Mouse (Mus musculus) midbrain, embryonic 15.5 days (tissue): ENCODE data around the gene Eps15l1. TPM values are rescaled to one million over a fixed set of nuclear protein-coding genes. Genes with fewer than 3 reads are reported as not detected.

Experiments
- ATAC-seq: fragments of 200-750 bp; cut with Nextera tagmentation; replicated peaks from 2 replicates; pipeline ENCODE4 v1.8.0; 2017; ENCODE audit warnings: moderate TSS enrichment
- H3K27ac ChIP-seq: fragments of 300-500 bp; sonication (generic); 2 replicates; pipeline ENCODE4 v1.5.1; 2015; ENCODE audit warnings: mild to moderate bottlenecking, inconsistent platforms
- H3K27me3 ChIP-seq: fragments of 300-500 bp; sonication (generic); replicated peaks from 2 replicates; pipeline ENCODE4 v1.6.1; 2015; ENCODE audit warnings: inconsistent platforms
- H3K36me3 ChIP-seq: fragments of 300-500 bp; sonication (generic); replicated peaks from 2 replicates; pipeline ENCODE4 v1.6.1; 2015; ENCODE audit warnings: inconsistent platforms
- H3K4me1 ChIP-seq: fragments of 300-500 bp; sonication (generic); 2 replicates; pipeline ENCODE4 v1.6.1; 2015; ENCODE audit warnings: inconsistent platforms
- H3K4me2 ChIP-seq: fragments of 300-500 bp; sonication (generic); 2 replicates; pipeline ENCODE4 v1.6.1; 2015; ENCODE audit warnings: inconsistent platforms, mild to moderate bottlenecking, moderate library complexity
- H3K4me3 ChIP-seq: fragments of 300-500 bp; sonication (generic); 2 replicates; pipeline ENCODE4 v1.5.1; 2015; ENCODE audit warnings: mild to moderate bottlenecking, inconsistent platforms
- H3K9ac ChIP-seq: fragments of 300-500 bp; sonication (generic); 2 replicates; pipeline ENCODE4 v1.6.1; 2015; ENCODE audit warnings: mild to moderate bottlenecking, inconsistent platforms
- H3K9me3 ChIP-seq: fragments of 300-500 bp; sonication (generic); 2 replicates; pipeline ENCODE4 v1.6.1; 2016; ENCODE audit warnings: inconsistent platforms
- WGBS: fragments of 180-500 bp; shearing (Covaris S2); methylation state at CpG from one replicate; pipeline ENCODE4 v1.1.7; 2015; ENCODE audit warnings: mixed read lengths; 5-methylcytosine and 5-hydroxymethylcytosine counted together
- polyA plus RNA-seq: library from polyadenylated mRNA; unstranded; fragments of >200 nt; fragmentation: Nextera tagmentation; extraction: Ambion mirVana; gene quantifications from 2 replicates; pipeline ENCODE4 v1.2.1, GENCODE M21; 2015

The Eps15l1 gene
- polyA plus RNA-seq = 63.6 and 63.7 TPM in 2 replicates

- Histone ChIP-seq H3K27ac (peak within 1 kb of the TSS; percentile 86), H3K4me1 (peaks cover 44% of the 10 kb centered on the region), H3K27me3 (no peaks in the 10 kb centered on the region), H3K4me2 (peak within 1 kb of the TSS; percentile 69), H3K4me3 (peak within 1 kb of the TSS; percentile 83), H3K9me3 (no peaks in the 10 kb centered on the region), H3K9ac (peak within 1 kb of the TSS; percentile 90), H3K36me3 (no peaks in the 10 kb centered on the region)
- WGBS = under 1% methylated on average over 48 of the region's 48 CpGs
- ATAC-seq = peak; percentile 98
Observed at GRCm38 (mm10) chr8:72421362-72422335, at the start of gene Eps15l1. Eps15l1 (minus strand) TSS chr8:72421460.

- H3K9me3 ChIP-seq = no peaks in the 10 kb centered on the region
- no peak overlapping the region for H3K27ac ChIP-seq
- no peak for ATAC-seq
- H3K36me3 ChIP-seq = peaks cover 65% of the 10 kb centered on the region
- no peak overlapping the region for H3K4me3 ChIP-seq
- no peaks in the 10 kb centered on the region for H3K27me3 ChIP-seq
- H3K4me1 ChIP-seq = peaks cover 14% of the 10 kb centered on the region
- WGBS = 98% methylated on average over 7 of the region's 7 CpGs
- no peak overlapping the region for H3K4me2 ChIP-seq
- no peak overlapping the region for H3K9ac ChIP-seq
Observed at GRCm38 (mm10) chr8:72470684-72471083, 49.4 kb upstream of the Eps15l1 start.

GRCm38 (mm10) chr8:72469984-72470383, 48.7 kb upstream of the Eps15l1 start:
- no peaks in the 10 kb centered on the region for H3K27me3 ChIP-seq
- no peaks in the 10 kb centered on the region for H3K9me3 ChIP-seq
- H3K4me1 ChIP-seq = peaks cover 13% of the 10 kb centered on the region
- no peak overlapping the region for H3K27ac ChIP-seq
- H3K4me2 ChIP-seq = no peak overlapping the region
- H3K4me3 ChIP-seq = no peak overlapping the region
- peaks cover 72% of the 10 kb centered on the region for H3K36me3 ChIP-seq
- ATAC-seq = no peak
- H3K9ac ChIP-seq = no peak overlapping the region
- 92% methylated on average over 8 of the region's 8 CpGs for WGBS

DNA sequence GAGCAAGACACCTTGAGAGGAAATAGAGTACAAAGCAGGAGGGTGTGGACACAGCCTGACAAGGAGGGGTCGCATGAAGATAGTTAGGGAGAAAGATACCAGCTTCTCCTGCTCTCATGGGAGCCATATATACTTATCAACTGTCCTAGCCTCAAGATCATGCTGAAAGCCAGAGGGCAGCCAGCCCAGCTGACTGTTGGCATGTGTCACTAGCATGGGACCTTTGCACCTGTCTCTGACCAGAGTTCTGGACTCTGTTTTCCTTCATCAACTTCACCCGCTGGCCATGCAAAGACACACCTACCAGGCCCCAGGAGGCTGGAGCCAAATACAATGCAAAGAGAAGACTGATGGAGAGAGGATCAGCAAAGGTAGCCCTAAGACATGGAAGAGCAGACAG, 48.0 kb upstream of the Eps15l1 start:
- Histone ChIP-seq H3K27me3 (no peaks in the 10 kb centered on the region), H3K4me1 (peaks cover 11% of the 10 kb centered on the region), H3K9me3 (no peaks in the 10 kb centered on the region), H3K27ac (no peak overlapping the region), H3K4me2 (no peak overlapping the region), H3K36me3 (peaks cover 77% of the 10 kb centered on the region), H3K9ac (no peak overlapping the region), H3K4me3 (no peak overlapping the region)
- ATAC-seq = no peak
- WGBS = 98% methylated on average over 2 of the region's 2 CpGs

DNA sequence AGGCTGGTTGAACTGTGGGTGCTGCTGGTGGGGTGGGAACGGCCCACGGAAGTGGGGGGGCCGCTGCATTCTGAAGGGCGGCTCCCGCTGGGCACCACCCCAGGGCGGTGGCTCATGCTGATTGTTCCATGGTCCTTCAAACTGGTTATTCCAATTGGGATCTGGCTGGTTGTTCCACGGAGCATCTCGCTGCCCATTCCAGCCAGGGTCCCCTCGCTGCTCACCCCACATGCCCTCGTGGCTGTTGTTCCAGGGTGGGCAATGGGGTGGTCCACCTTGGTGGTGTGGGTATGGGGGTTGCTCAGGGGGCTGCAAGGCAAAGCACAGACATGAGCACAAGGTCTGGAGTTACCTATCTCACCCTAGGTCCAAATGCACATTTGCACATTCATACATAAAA, 43.0 kb upstream of the Eps15l1 start:
- Histone ChIP-seq H3K27me3 (no peaks in the 10 kb centered on the region), H3K9me3 (no peaks in the 10 kb centered on the region), H3K4me2 (no peak overlapping the region), H3K27ac (no peak overlapping the region), H3K4me1 (no peaks in the 10 kb centered on the region), H3K9ac (no peak overlapping the region), H3K36me3 (peaks cover 94% of the 10 kb centered on the region), H3K4me3 (no peak overlapping the region)
- no peak for ATAC-seq
- WGBS = 98% methylated on average over 10 of the region's 10 CpGs

- H3K9me3 ChIP-seq = no peaks in the 10 kb centered on the region
- no peaks in the 10 kb centered on the region for H3K27me3 ChIP-seq
- H3K4me3 ChIP-seq = no peak overlapping the region
- H3K4me2 ChIP-seq = no peak overlapping the region
- H3K4me1 ChIP-seq = no peaks in the 10 kb centered on the region
- no peak overlapping the region for H3K27ac ChIP-seq
- 93% methylated on average over 4 of the region's 4 CpGs for WGBS
- peaks cover 72% of the 10 kb centered on the region for H3K36me3 ChIP-seq
- no peak for ATAC-seq
- no peak overlapping the region for H3K9ac ChIP-seq
Observed at GRCm38 (mm10) chr8:72459881-72460533, 38.7 kb upstream of the Eps15l1 start.

DNA sequence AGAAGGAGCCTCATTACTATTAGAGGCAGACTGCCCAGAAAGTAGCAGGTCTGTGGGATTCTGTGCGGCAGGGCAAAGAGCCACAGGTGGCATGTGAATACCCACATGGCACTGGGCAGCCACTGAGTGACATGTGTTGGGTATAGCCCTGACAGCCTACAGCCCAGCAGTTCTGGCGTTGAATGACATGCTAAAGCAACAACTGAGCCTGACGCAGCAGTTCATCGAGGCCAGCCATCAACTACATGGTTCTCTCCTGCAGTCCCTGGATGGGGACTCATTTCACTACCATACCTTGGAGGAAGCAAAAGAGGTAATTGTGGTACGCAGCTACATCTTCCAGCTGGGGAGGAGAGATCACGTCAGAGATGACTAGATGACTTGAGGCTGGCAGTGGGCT, 37.2 kb upstream of the Eps15l1 start:
- no peak overlapping the region for H3K9ac ChIP-seq
- WGBS = 90% methylated on average over 6 of the region's 6 CpGs
- no peak overlapping the region for H3K27ac ChIP-seq
- H3K9me3 ChIP-seq = no peaks in the 10 kb centered on the region
- peaks cover 68% of the 10 kb centered on the region for H3K36me3 ChIP-seq
- ATAC-seq = no peak
- H3K4me3 ChIP-seq = no peak overlapping the region
- H3K4me2 ChIP-seq = no peak overlapping the region
- H3K4me1 ChIP-seq = no peaks in the 10 kb centered on the region
- no peaks in the 10 kb centered on the region for H3K27me3 ChIP-seq

GRCm38 (mm10) chr8:72457806-72458205, 36.5 kb upstream of the Eps15l1 start:
- WGBS = 94% methylated on average over 3 of the region's 3 CpGs

DNA sequence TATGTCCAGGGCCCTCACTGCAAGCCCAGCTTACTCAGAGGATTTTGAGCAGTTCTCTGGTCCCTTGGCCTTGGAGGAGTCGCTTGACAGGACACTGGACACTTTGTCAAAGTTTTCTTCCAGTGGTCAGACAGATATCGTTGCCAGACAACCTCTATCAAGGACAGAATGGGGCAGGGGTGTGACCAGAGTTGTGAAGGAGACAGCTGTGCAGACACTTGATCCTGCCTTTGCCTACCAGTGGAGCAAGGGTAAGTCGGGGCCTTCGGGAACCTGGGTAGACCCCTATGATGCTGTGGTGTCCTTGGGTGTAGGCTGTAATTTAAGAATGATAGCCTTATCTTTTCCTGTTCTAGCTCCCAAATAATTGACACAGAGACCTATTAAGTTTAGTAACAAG, 34.1 kb upstream of the Eps15l1 start:
- Histone ChIP-seq H3K4me2 (no peak overlapping the region), H3K4me3 (no peak overlapping the region), H3K27ac (no peak overlapping the region), H3K27me3 (no peaks in the 10 kb centered on the region), H3K36me3 (peaks cover 54% of the 10 kb centered on the region), H3K9me3 (no peaks in the 10 kb centered on the region), H3K9ac (no peak overlapping the region), H3K4me1 (no peaks in the 10 kb centered on the region)
- WGBS = 86% methylated on average over 4 of the region's 4 CpGs
- no peak for ATAC-seq

More at GRCm38 (mm10) chr8:72457806-72458205, 36.5 kb upstream of the Eps15l1 start:
- ATAC-seq = no peak
- Histone ChIP-seq H3K27me3 (no peaks in the 10 kb centered on the region), H3K9me3 (no peaks in the 10 kb centered on the region), H3K36me3 (peaks cover 63% of the 10 kb centered on the region), H3K27ac (no peak overlapping the region), H3K9ac (no peak overlapping the region), H3K4me2 (no peak overlapping the region), H3K4me1 (no peaks in the 10 kb centered on the region), H3K4me3 (no peak overlapping the region)

DNA sequence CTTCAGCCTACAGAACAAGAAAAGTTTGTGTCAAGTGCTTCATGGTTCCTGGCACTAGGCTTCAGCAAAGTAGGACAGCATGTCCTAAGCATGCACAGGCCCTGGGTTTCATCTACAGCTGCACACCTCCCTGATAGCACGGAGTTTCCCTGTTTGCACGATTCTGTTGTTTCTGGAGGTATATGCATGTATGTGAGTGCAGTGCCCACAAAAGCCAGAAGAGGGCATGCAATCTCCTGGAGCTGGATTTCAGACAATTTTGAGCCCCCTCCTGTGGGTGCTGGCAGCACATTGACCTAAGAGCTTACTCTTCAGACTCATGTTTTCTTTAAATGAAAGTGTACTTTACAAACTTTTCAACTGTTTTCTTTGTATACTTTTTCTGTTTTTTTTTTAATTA, 32.6 kb upstream of the Eps15l1 start:
- no peaks in the 10 kb centered on the region for H3K27me3 ChIP-seq
- H3K4me1 ChIP-seq = no peaks in the 10 kb centered on the region
- no peak overlapping the region for H3K27ac ChIP-seq
- H3K36me3 ChIP-seq = peaks cover 52% of the 10 kb centered on the region
- H3K4me3 ChIP-seq = no peak overlapping the region
- ATAC-seq = no peak
- H3K9ac ChIP-seq = no peak overlapping the region
- WGBS = 95% methylated on average over 2 of the region's 2 CpGs
- no peak overlapping the region for H3K4me2 ChIP-seq
- H3K9me3 ChIP-seq = no peaks in the 10 kb centered on the region

DNA sequence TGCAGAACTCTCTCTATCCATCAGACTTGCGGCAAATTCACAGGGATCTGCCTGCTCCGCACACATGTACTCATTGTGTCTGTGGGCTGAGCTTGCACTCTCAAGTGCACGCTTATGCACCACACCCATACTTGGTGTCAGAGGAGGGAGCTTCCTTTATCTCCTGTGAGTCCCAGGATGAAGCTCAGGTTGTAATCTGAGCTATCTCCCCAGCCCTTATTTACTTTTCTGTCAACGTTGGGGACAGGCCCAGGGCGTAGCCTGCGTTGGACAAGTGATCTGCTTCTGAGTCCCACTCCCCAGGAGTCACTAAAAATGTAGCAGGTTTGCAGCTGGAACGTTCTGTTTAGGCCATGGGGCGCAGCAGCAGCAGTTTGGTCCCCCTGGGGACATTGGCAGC, 30.3 kb upstream of the Eps15l1 start:
- Histone ChIP-seq H3K27me3 (no peaks in the 10 kb centered on the region), H3K9ac (no peak overlapping the region), H3K4me1 (0 out of 2 replicates have a peak, but pooled peaks cover 10% of the 10 kb centered on the region), H3K4me3 (no peak overlapping the region), H3K27ac (no peak overlapping the region), H3K9me3 (no peaks in the 10 kb centered on the region), H3K36me3 (peaks cover 42% of the 10 kb centered on the region), H3K4me2 (no peak overlapping the region)
- ATAC-seq = no peak
- WGBS = 95% methylated on average over 8 of the region's 8 CpGs

DNA sequence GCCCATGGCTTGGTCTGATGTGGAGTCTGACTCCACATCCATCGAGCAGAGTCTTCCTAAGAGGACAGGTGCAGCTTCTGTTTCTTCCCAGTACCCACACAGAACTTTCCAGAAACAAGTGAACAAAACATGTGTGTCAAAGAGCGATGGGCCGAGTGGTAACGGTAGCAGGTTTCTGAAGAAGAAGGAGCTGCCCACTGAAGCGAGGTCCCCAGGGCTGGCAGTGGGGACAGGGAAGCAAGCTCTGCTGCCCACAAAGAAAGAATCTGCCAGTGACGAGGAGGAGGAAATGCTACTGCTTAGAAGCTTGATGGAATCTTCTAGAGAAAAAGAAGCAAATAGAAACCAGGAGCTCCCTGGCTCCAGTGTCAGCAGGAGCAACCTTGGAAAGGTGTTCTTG, 23.8 kb upstream of the Eps15l1 start:
- Histone ChIP-seq H3K9ac (no peak overlapping the region), H3K27me3 (no peaks in the 10 kb centered on the region), H3K4me3 (no peak overlapping the region), H3K27ac (no peak overlapping the region), H3K36me3 (peaks cover 8% of the 10 kb centered on the region; the same call in 1 of the 2 replicates), H3K9me3 (no peaks in the 10 kb centered on the region), H3K4me2 (no peak overlapping the region), H3K4me1 (peaks cover 32% of the 10 kb centered on the region)
- WGBS = 95% methylated on average over 6 of the region's 6 CpGs
- ATAC-seq = no peak
